Mouse (Mus musculus) cerebellum, adult 2 months (tissue): ENCODE data around the gene Vamp2.

ENCODE experiments used
- CTCF ChIP-seq: fragments of 200-500 bp; IDR thresholded peaks from 2 replicates; pipeline ENCODE4 v1.5.1; 2011; ENCODE audit warnings: low read depth, mild to moderate bottlenecking, control low read depth, low read length, moderate library complexity, borderline replicate concordance; ENCODE audit not compliant: insufficient read depth
- POLR2A ChIP-seq: fragments of 200-500 bp; IDR thresholded peaks from 2 replicates; pipeline ENCODE4 v1.6.1; 2011; ENCODE audit warnings: low read length, control low read depth, borderline replicate concordance; ENCODE audit not compliant: insufficient read depth

GRCm38 (mm10) chr11:69121001-69121740, 32.9 kb downstream of the Vamp2 start:
- TF ChIP-seq CTCF (no peak), POLR2A (no peak)
